Mouse (Mus musculus): ENCODE measurements at regions not wholly inside any gene's neighbourhood (a gene's known extent, or its start where the extent isn't known, plus 50 kb on each side); places are given as distances from the start of the nearest gene placed in this dataset.

GRCm38 (mm10) chr17:68134373-68134772 lies 130.5 kb upstream of the Arhgap28 start:
- no peak for DNase-seq

GRCm38 (mm10) chr17:68135436-68135835 lies 131.5 kb upstream of the Arhgap28 start:
- DNase-seq, result no peak

GRCm38 (mm10) chr17:68143307-68143706 lies 130.3 kb upstream of the L3mbtl4 start:
- no peak for DNase-seq

- DNase-seq, result no peak
Observed at GRCm38 (mm10) chr17:68149237-68149792, 124.3 kb upstream of the L3mbtl4 start.

GRCm38 (mm10) chr17:68152438-68153120 lies 121.0 kb upstream of the L3mbtl4 start:
- no peak for DNase-seq

GRCm38 (mm10) chr17:68154879-68155278 lies 118.7 kb upstream of the L3mbtl4 start:
- no peak for DNase-seq

GRCm38 (mm10) chr17:68158172-68158651 lies 115.4 kb upstream of the L3mbtl4 start:
- no peak for DNase-seq

- DNase-seq, result no peak
Observed at GRCm38 (mm10) chr17:68161107-68161506, 112.5 kb upstream of the L3mbtl4 start.

- no peak for DNase-seq
Observed at GRCm38 (mm10) chr17:68163545-68163944, 110.1 kb upstream of the L3mbtl4 start.

GRCm38 (mm10) chr17:68164666-68165065 lies 108.9 kb upstream of the L3mbtl4 start:
- DNase-seq, result no peak

GRCm38 (mm10) chr17:68165171-68165825 lies 108.3 kb upstream of the L3mbtl4 start:
- DNase-seq, result no peak

- no peak for DNase-seq
Observed at GRCm38 (mm10) chr17:68166397-68166796, 107.2 kb upstream of the L3mbtl4 start.

- no peak for DNase-seq
Observed at GRCm38 (mm10) chr17:68172838-68173237, 100.8 kb upstream of the L3mbtl4 start.

GRCm38 (mm10) chr17:68176611-68177165 lies 96.9 kb upstream of the L3mbtl4 start:
- peak in 1 of 2 experiments; percentile 4 for DNase-seq

- no peak for DNase-seq
Observed at GRCm38 (mm10) chr17:68177835-68178234, 95.8 kb upstream of the L3mbtl4 start.

- DNase-seq, result no peak
Observed at GRCm38 (mm10) chr17:68185385-68185784, 88.2 kb upstream of the L3mbtl4 start.

- DNase-seq, result no peak
Observed at GRCm38 (mm10) chr17:68189888-68190287, 83.7 kb upstream of the L3mbtl4 start.

GRCm38 (mm10) chr17:68205545-68205944 lies 68.1 kb upstream of the L3mbtl4 start:
- no peak for DNase-seq

- no peak for DNase-seq
Observed at GRCm38 (mm10) chr17:68208837-68209236, 64.8 kb upstream of the L3mbtl4 start.

- DNase-seq, result no peak
Observed at GRCm38 (mm10) chr17:68210313-68211254, 63.0 kb upstream of the L3mbtl4 start.

- DNase-seq, result no peak
Observed at GRCm38 (mm10) chr17:68218246-68218645, 55.4 kb upstream of the L3mbtl4 start.

GRCm38 (mm10) chr17:68223170-68223569 lies 50.4 kb upstream of the L3mbtl4 start:
- DNase-seq, result no peak

Data from spleen, adult 18-20 months (tissue).